8 mouse cellular contexts compared by ENCODE assay signal in the genomic region with DNA sequence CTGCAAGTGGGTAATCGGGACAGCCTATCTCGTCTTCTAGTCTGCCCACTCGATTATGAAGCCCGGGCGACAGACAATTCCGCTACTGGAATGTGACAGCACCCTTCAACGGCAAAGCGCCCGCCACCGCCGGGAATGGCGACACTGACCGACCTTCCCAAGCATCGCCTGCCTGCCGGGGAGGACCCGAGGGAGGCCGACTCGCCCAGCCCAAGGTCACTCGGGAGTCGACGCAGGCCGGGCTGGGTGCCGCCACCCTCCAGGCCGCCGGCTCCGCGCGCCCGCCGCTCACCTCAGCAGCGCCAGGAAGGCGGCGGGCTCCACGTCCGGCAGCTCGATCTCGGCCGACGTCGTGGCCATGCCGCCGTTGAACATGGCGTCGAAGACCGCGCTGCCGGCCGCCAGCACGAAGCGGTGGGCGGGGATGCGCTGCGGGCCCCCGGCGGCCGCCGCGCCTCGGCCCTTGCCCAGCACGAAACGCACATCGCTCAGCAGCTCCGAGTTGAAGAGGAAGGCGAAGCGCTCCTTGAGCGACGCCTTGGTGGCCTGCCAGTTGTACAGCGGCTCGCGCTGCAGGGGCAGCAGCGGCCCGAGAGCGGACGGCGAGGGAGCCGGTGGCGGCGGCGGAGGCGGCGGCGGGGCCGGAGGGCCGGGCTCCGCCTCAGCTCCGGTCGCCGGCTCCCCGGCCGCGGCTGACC. TPM values are rescaled to one million over a fixed set of nuclear protein-coding genes. Genes with fewer than 3 reads are reported as not detected.
DNase-seq lines count a peak whose midpoint lies in the region; ATAC-seq and TF ChIP-seq lines count a peak whose summit lies in the region.

No protein-coding gene starts in this region.

- no peaks in the 10 kb centered on the region for H3K9me3 ChIP-seq in hindbrain, embryonic 11.5 days (ENCODE audit: control insufficient read depth, low read length)

- peak; percentile 46 for DNase-seq in R1 (ENCODE audit: low read depth, low spot score)
- peak; percentile 30 for DNase-seq in cerebellum, adult 8-10 months
- peak; percentile 70 for DNase-seq in hindbrain, embryonic 11.5 days (ENCODE audit: low spot score)
- DNase-seq in left cerebral cortex, adult 2 months (ENCODE audit: extremely low spot score in 1 of 2, low spot score in 2 of 2), result no peak
- DNase-seq in retina, postnatal 7 days (ENCODE audit: low read depth, low spot score), result peak; percentile 28
- peak; percentile 41 to 69 for DNase-seq in urinary bladder, postnatal 4 days (ENCODE audit: low spot score in 2 of 2)

- peak overlapping the region; percentile 71 for H3K4me2 ChIP-seq in hindbrain, embryonic 11.5 days (replicated peaks; ENCODE audit: low read depth, low read length)

- ATAC-seq in frontal cortex, adult (ENCODE audit: low TSS enrichment), result peak; percentile 58
- ATAC-seq in hindbrain, embryonic 11.5 days (ENCODE audit: low FRiP score), result peak; percentile 85
- ATAC-seq in megakaryocyte, adult 5-6 weeks (ENCODE audit: poor library complexity, severe bottlenecking), result peak; percentile 48

- peak overlapping the region; percentile 94 for H3K27ac ChIP-seq in hindbrain, embryonic 11.5 days (ENCODE audit: low read depth, low read length)
- H3K27ac ChIP-seq in left cerebral cortex, adult 2 months, result peak overlapping the region; percentile 85

- peak overlapping the region; percentile 68 for H3K4me3 ChIP-seq in hindbrain, embryonic 11.5 days (ENCODE audit: low read depth, low read length)
- peak overlapping the region; percentile 89 for H3K4me3 ChIP-seq in left cerebral cortex, adult 2 months

- peak overlapping the region; percentile 88 for H3K9ac ChIP-seq in hindbrain, embryonic 11.5 days (ENCODE audit: low read depth, low read length)

- no peak for TF ChIP-seq CTCF in left cerebral cortex, adult 2 months (IDR thresholded peaks at IDR 0.05)

- H3K36me3 ChIP-seq in hindbrain, embryonic 11.5 days (ENCODE audit: control insufficient read depth, insufficient read depth, low read length), result no peaks in the 10 kb centered on the region

- WGBS in hindbrain, embryonic 11.5 days, result under 1% methylated on average over 79 of the region's 91 CpGs

- H3K4me1 ChIP-seq in hindbrain, embryonic 11.5 days (replicated peaks; ENCODE audit: control insufficient read depth, insufficient read depth, low read length), result peaks cover 2% of the 10 kb centered on the region; the same call in 1 of the 2 replicates

- intact Hi-C loops in left cerebral cortex, adult 2 months (cut with DNase I), result loop anchor here (1.0 to 2.0 kb wide), 4 partner anchors 31 to 104 kb away; a partner anchor contains a TSS

- no peaks in the 10 kb centered on the region for H3K27me3 ChIP-seq in hindbrain, embryonic 11.5 days (ENCODE audit: control insufficient read depth, insufficient read depth, low read length)

RNA-seq across cellular contexts. Expression of a gene that starts 0.4 kb away (rescaled TPM):
- polyA plus RNA-seq in hindbrain, embryonic 11.5 days (2014; fragmentation: Nextera tagmentation; extraction: Ambion mirVana), result 101 and 103 TPM in 2 replicates
- total RNA-seq in left cerebral cortex, adult 2 months (2021), result 100 to 1,000 TPM; 110 to 111 TPM
- total RNA-seq in megakaryocyte, adult 5-6 weeks (2015), result 49.7 and 59.4 TPM in 2 replicates
- 110 and 111 TPM in 2 replicates for total RNA-seq in megakaryocyte, adult 5-6 weeks (2017)

RNA-seq across cellular contexts. Expression of a gene that starts 26.8 kb away (rescaled TPM):
- polyA plus RNA-seq in hindbrain, embryonic 11.5 days (2014; fragmentation: Nextera tagmentation; extraction: Ambion mirVana), result not detected in 2 replicates
- total RNA-seq in left cerebral cortex, adult 2 months (2021), result not detected
- not detected in 2 replicates for total RNA-seq in megakaryocyte, adult 5-6 weeks (2015)
- not detected in 2 replicates for total RNA-seq in megakaryocyte, adult 5-6 weeks (2017)

RNA-seq across cellular contexts. Expression of a gene that starts 30.0 kb away (rescaled TPM):
- 11.3 and 14.8 TPM in 2 replicates for polyA plus RNA-seq in hindbrain, embryonic 11.5 days (2014; fragmentation: Nextera tagmentation; extraction: Ambion mirVana)
- 10 to 100 TPM; 30.9 to 33.7 TPM for total RNA-seq in left cerebral cortex, adult 2 months (2021)
- 228 and 275 TPM in 2 replicates for total RNA-seq in megakaryocyte, adult 5-6 weeks (2015)
- total RNA-seq in megakaryocyte, adult 5-6 weeks (2017), result 275 and 308 TPM in 2 replicates

RNA-seq across cellular contexts. Expression of a gene that starts 39.6 kb away (rescaled TPM):
- polyA plus RNA-seq in hindbrain, embryonic 11.5 days (2014; fragmentation: Nextera tagmentation; extraction: Ambion mirVana), result 43.6 and 49.1 TPM in 2 replicates
- total RNA-seq in left cerebral cortex, adult 2 months (2021), result 10 to 100 TPM; 25.1 to 25.9 TPM
- total RNA-seq in megakaryocyte, adult 5-6 weeks (2015), result 15.4 and 26.5 TPM in 2 replicates
- 34.6 and 53.8 TPM in 2 replicates for total RNA-seq in megakaryocyte, adult 5-6 weeks (2017)

Comparison
In these comparisons a context has a peak if more than half of its experiments do, and no peak if none do; other contexts are left out.
1. DNase-seq: peak in R1 (single experiment), cerebellum, adult 8-10 months (single experiment), hindbrain, embryonic 11.5 days (single experiment), retina, postnatal 7 days (single experiment) and urinary bladder, postnatal 4 days (2 of 2); none in left cerebral cortex, adult 2 months (0 of 2).
2. RNA of a gene that starts 30.0 kb away (total RNA-seq): 228 to 308 TPM in megakaryocyte, adult 5-6 weeks; 30.9 to 33.7 TPM in left cerebral cortex, adult 2 months; every median in the first group is over 4 times any median in the second.
3. Peak in every context shown above with its lines, with median percentiles within 50 percentile points of each other: ATAC-seq.